Mouse (Mus musculus): ENCODE results near the gene Eps8l3.

Eps8l3 gene

GRCm38 (mm10) chr3:107833872-107834341 is 43.1 kb upstream of the Eps8l3 start:
- no peaks in the 10 kb centered on the region for H3K36me3 ChIP-seq (ENCODE audit: insufficient read depth, low read length)
- 0 out of 2 replicates have a peak, but pooled peaks cover 6% of the 10 kb centered on the region for H3K9me3 ChIP-seq (ENCODE audit: low read length)
- peaks cover 26% of the 10 kb centered on the region for H3K27me3 ChIP-seq (ENCODE audit: insufficient read depth, low read length)
- H3K4me3 ChIP-seq (replicated peaks; ENCODE audit: low read length): no peak overlapping the region
- peaks cover 58% of the 10 kb centered on the region for H3K4me1 ChIP-seq (replicated peaks; ENCODE audit: low read depth, low read length)
- TF ChIP-seq POU5F1 (IDR thresholded peaks at IDR 0.05; ENCODE audit: borderline replicate concordance, low read length) (no peak), NANOG (IDR thresholded peaks at IDR 0.05; ENCODE audit: borderline replicate concordance, low read length) (peak; percentile 36; the same call in 1 of the 2 replicates), CTCF (conservative IDR thresholded peaks at IDR 0.05; ENCODE audit: low read length) (no peak)

GRCm38 (mm10) chr3:107835301-107835700 is 41.7 kb upstream of the Eps8l3 start:
- peaks cover 44% of the 10 kb centered on the region for H3K4me1 ChIP-seq (replicated peaks; ENCODE audit: low read depth, low read length)
- TF ChIP-seq POU5F1 (IDR thresholded peaks at IDR 0.05; ENCODE audit: borderline replicate concordance, low read length): no peak
- no peak for TF ChIP-seq NANOG (IDR thresholded peaks at IDR 0.05; ENCODE audit: borderline replicate concordance, low read length)
- TF ChIP-seq CTCF (conservative IDR thresholded peaks at IDR 0.05; ENCODE audit: low read length): no peak
- H3K9me3 ChIP-seq (ENCODE audit: low read length): 0 out of 2 replicates have a peak, but pooled peaks cover 6% of the 10 kb centered on the region
- no peak overlapping the region for H3K4me3 ChIP-seq (replicated peaks; ENCODE audit: low read length)
- no peaks in the 10 kb centered on the region for H3K36me3 ChIP-seq (ENCODE audit: insufficient read depth, low read length)
- H3K27me3 ChIP-seq (ENCODE audit: insufficient read depth, low read length): peaks cover 14% of the 10 kb centered on the region

DNA sequence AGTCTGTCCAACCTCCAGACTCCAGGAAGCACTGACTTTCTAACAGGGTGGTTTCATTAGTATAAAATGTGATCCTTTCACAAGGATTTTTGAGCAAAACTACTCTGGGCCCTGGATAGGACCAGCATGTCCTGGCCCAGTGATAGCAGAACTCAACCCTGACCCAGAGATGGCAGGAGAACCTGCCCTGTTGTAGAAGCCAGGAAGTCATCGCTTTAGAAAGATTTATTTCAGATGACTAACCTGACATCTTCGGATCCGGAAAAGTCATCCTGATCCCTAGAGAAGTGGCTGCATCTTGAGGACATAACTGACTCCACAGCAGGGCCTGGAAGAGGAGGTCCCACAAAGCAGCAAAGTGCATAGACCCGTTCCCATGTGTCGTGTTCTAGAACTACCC is 37.2 kb upstream of the Eps8l3 start:
- TF ChIP-seq CTCF (conservative IDR thresholded peaks at IDR 0.05; ENCODE audit: low read length): no peak
- no peak for TF ChIP-seq POU5F1 (IDR thresholded peaks at IDR 0.05; ENCODE audit: borderline replicate concordance, low read length)
- no peak for TF ChIP-seq NANOG (IDR thresholded peaks at IDR 0.05; ENCODE audit: borderline replicate concordance, low read length)
- H3K36me3 ChIP-seq (ENCODE audit: insufficient read depth, low read length): no peaks in the 10 kb centered on the region

GRCm38 (mm10) chr3:107840855-107841254 is 36.2 kb upstream of the Eps8l3 start:
- H3K4me1 ChIP-seq (replicated peaks; ENCODE audit: low read depth, low read length): no peaks in the 10 kb centered on the region
- peaks cover 20% of the 10 kb centered on the region for H3K27me3 ChIP-seq (ENCODE audit: insufficient read depth, low read length)
- no peak for TF ChIP-seq CTCF (conservative IDR thresholded peaks at IDR 0.05; ENCODE audit: low read length)
- TF ChIP-seq NANOG (IDR thresholded peaks at IDR 0.05; ENCODE audit: borderline replicate concordance, low read length): no peak
- no peak for TF ChIP-seq POU5F1 (IDR thresholded peaks at IDR 0.05; ENCODE audit: borderline replicate concordance, low read length)
- H3K4me3 ChIP-seq (replicated peaks; ENCODE audit: low read length): no peak overlapping the region
- H3K9me3 ChIP-seq (ENCODE audit: low read length): 0 out of 2 replicates have a peak, but pooled peaks cover 2% of the 10 kb centered on the region
- H3K36me3 ChIP-seq (ENCODE audit: insufficient read depth, low read length): no peaks in the 10 kb centered on the region

More for the DNA sequence above, 37.2 kb upstream of the Eps8l3 start:
- Histone ChIP-seq H3K4me1 (replicated peaks; ENCODE audit: low read depth, low read length) (no peaks in the 10 kb centered on the region), H3K9me3 (ENCODE audit: low read length) (0 out of 2 replicates have a peak, but pooled peaks cover 6% of the 10 kb centered on the region), H3K4me3 (replicated peaks; ENCODE audit: low read length) (no peak overlapping the region), H3K27me3 (ENCODE audit: insufficient read depth, low read length) (peaks cover 20% of the 10 kb centered on the region)

GRCm38 (mm10) chr3:107841370-107841769 is 35.7 kb upstream of the Eps8l3 start:
- Histone ChIP-seq H3K9me3 (ENCODE audit: low read length) (no peaks in the 10 kb centered on the region), H3K4me3 (replicated peaks; ENCODE audit: low read length) (no peak overlapping the region), H3K36me3 (ENCODE audit: insufficient read depth, low read length) (no peaks in the 10 kb centered on the region), H3K27me3 (ENCODE audit: insufficient read depth, low read length) (peaks cover 20% of the 10 kb centered on the region), H3K4me1 (replicated peaks; ENCODE audit: low read depth, low read length) (no peaks in the 10 kb centered on the region)
- no peak for TF ChIP-seq POU5F1 (IDR thresholded peaks at IDR 0.05; ENCODE audit: borderline replicate concordance, low read length)
- TF ChIP-seq CTCF (conservative IDR thresholded peaks at IDR 0.05; ENCODE audit: low read length): no peak
- no peak for TF ChIP-seq NANOG (IDR thresholded peaks at IDR 0.05; ENCODE audit: borderline replicate concordance, low read length)

GRCm38 (mm10) chr3:107843406-107843805 is 33.6 kb upstream of the Eps8l3 start:
- Histone ChIP-seq H3K9me3 (ENCODE audit: low read length) (no peaks in the 10 kb centered on the region), H3K36me3 (ENCODE audit: insufficient read depth, low read length) (no peaks in the 10 kb centered on the region), H3K27me3 (ENCODE audit: insufficient read depth, low read length) (peaks cover 22% of the 10 kb centered on the region), H3K4me3 (replicated peaks; ENCODE audit: low read length) (no peak overlapping the region), H3K4me1 (replicated peaks; ENCODE audit: low read depth, low read length) (0 out of 2 replicates have a peak, but pooled peaks cover 4% of the 10 kb centered on the region)
- TF ChIP-seq POU5F1 (IDR thresholded peaks at IDR 0.05; ENCODE audit: borderline replicate concordance, low read length) (no peak), CTCF (conservative IDR thresholded peaks at IDR 0.05; ENCODE audit: low read length) (no peak), NANOG (IDR thresholded peaks at IDR 0.05; ENCODE audit: borderline replicate concordance, low read length) (no peak)

GRCm38 (mm10) chr3:107844001-107844400 is 33.0 kb upstream of the Eps8l3 start:
- no peaks in the 10 kb centered on the region for H3K9me3 ChIP-seq (ENCODE audit: low read length)
- no peak overlapping the region for H3K4me3 ChIP-seq (replicated peaks; ENCODE audit: low read length)
- 0 out of 2 replicates have a peak, but pooled peaks cover 4% of the 10 kb centered on the region for H3K4me1 ChIP-seq (replicated peaks; ENCODE audit: low read depth, low read length)
- no peaks in the 10 kb centered on the region for H3K36me3 ChIP-seq (ENCODE audit: insufficient read depth, low read length)
- no peak for TF ChIP-seq NANOG (IDR thresholded peaks at IDR 0.05; ENCODE audit: borderline replicate concordance, low read length)
- peaks cover 22% of the 10 kb centered on the region for H3K27me3 ChIP-seq (ENCODE audit: insufficient read depth, low read length)

DNA sequence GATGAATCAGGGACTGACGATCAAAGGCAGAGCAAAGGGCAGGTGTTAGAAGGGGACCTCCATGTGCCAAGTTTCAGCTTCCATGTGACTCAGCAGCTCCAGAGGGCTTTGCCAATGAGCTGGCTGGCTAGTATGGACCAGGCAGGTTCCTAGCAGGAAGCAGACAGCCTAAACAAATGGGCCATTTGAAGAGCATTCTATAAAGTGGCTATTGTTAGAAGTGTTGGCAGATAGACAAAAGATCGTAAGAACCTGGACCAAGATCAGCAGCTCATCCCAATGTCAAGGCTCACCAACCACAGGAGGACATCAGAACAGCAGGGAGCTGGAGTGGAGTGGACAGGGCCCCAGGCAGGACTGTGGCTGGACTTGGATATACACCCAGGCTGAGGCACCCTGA is 32.5 kb upstream of the Eps8l3 start:
- H3K4me3 ChIP-seq (replicated peaks; ENCODE audit: low read length): no peak overlapping the region
- peaks cover 6% of the 10 kb centered on the region; the same call in 1 of the 2 replicates for H3K4me1 ChIP-seq (replicated peaks; ENCODE audit: low read depth, low read length)
- TF ChIP-seq CTCF (conservative IDR thresholded peaks at IDR 0.05; ENCODE audit: low read length) (no peak), NANOG (IDR thresholded peaks at IDR 0.05; ENCODE audit: borderline replicate concordance, low read length) (no peak), POU5F1 (IDR thresholded peaks at IDR 0.05; ENCODE audit: borderline replicate concordance, low read length) (no peak)
- H3K36me3 ChIP-seq (ENCODE audit: insufficient read depth, low read length): no peaks in the 10 kb centered on the region
- H3K27me3 ChIP-seq (ENCODE audit: insufficient read depth, low read length): peaks cover 22% of the 10 kb centered on the region
- H3K9me3 ChIP-seq (ENCODE audit: low read length): no peaks in the 10 kb centered on the region

DNA sequence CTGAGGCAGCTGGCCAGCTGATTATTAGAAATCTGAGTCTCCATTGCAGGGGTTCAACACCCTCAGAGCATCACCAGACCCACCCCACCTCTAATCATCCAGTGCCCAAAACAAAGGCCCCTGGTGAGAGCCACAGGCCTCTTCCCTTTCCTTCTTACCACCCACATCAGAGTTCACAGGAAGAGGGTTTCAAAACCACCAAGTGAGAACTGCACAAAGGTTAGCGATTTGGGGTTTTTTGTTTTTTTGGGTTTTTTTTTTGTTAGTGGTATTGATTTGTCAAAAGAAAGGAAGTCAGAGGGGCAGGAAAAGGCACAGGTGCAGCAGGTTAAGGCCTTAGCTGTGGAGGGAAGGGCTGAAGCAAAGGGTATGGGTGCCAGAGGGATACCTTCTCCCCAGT is 30.9 kb upstream of the Eps8l3 start:
- H3K27me3 ChIP-seq (ENCODE audit: insufficient read depth, low read length): peaks cover 18% of the 10 kb centered on the region
- TF ChIP-seq NANOG (IDR thresholded peaks at IDR 0.05; ENCODE audit: borderline replicate concordance, low read length) (no peak), CTCF (conservative IDR thresholded peaks at IDR 0.05; ENCODE audit: low read length) (no peak), POU5F1 (IDR thresholded peaks at IDR 0.05; ENCODE audit: borderline replicate concordance, low read length) (no peak)
- no peaks in the 10 kb centered on the region for H3K9me3 ChIP-seq (ENCODE audit: low read length)
- H3K4me3 ChIP-seq (replicated peaks; ENCODE audit: low read length): no peak overlapping the region
- no peaks in the 10 kb centered on the region for H3K36me3 ChIP-seq (ENCODE audit: insufficient read depth, low read length)
- peaks cover 21% of the 10 kb centered on the region for H3K4me1 ChIP-seq (replicated peaks; ENCODE audit: low read depth, low read length)

Measured in E14TG2a.4 (cell line).